Mouse (Mus musculus): Measurements from ENCODE around the gene Pspn.
A peak's percentile ranks its signal among the peaks of the same experiment; 100 is the strongest.

DNA sequence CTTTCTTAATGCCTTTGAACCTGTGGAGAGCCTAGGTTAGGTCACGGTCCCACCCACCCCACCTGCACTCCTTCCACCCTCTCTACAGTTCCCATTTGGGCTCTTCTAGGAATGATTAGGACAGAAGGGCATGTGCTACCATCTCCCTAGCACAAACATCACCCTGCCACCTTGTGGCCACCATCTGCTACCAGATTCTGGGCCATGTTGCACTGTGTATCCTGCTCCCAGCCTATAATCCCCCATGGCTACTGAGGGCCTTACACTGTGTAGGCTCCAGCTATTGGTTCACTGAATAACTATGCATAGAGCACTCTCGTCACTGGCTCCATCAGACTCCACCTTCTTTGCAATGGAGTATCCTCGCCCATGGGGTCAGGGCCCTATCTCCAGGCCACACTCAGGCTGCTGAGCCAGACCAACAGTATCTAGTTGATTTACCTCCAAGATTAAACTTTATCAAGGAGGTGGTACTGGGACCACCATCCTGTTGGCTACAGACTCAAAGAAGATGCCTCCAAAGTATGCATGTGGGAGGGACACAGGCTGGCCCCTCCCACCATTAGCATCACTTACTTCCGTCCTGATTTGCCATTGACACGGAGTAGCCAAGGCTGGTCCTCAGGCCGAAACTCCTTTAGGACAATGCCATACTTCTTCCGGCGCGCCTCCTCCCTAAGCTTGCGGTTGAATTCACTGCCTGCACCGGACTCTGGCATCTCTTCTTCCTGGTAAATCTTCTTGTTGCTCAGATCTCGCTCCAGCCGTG is 7.5 kb upstream of the Pspn start:
- TF ChIP-seq POLR2A (IDR thresholded peaks at IDR 0.05; ENCODE audit: insufficient read depth, low read depth, low read length) (no peak), EP300 (IDR thresholded peaks at IDR 0.05; ENCODE audit: insufficient read depth, low read depth, low read length) (no peak), CTCF (IDR thresholded peaks at IDR 0.05) (peak; percentile 36)

Data from heart, adult 2 months (tissue).